Mouse (Mus musculus) ES-E14 (cell line): ENCODE measurements at regions not wholly inside any gene's neighbourhood (a gene's known extent, or its start where the extent isn't known, plus 50 kb on each side); places are given as distances from the start of the nearest gene placed in this dataset.

Source experiments
- DNase-seq: peaks from one replicate; pipeline ENCODE4 v3.0.0-alpha.2; 2013; ENCODE audit warnings: low read depth, low spot score
- H3K27ac ChIP-seq: 2 replicates; pipeline ENCODE4 v1.5.1; 2012; ENCODE audit warnings: low read depth, mild to moderate bottlenecking, low read length, moderate library complexity, mixed read lengths; ENCODE audit not compliant: poor library complexity, insufficient read depth, severe bottlenecking
- H3K36me3 ChIP-seq: 2 replicates; pipeline ENCODE4 v1.6.1; 2012; ENCODE audit warnings: mild to moderate bottlenecking, low read length, moderate library complexity, mixed read lengths; ENCODE audit not compliant: control insufficient read depth, poor library complexity, insufficient read depth, severe bottlenecking
- H3K4me1 ChIP-seq, 2 experiments: fragments of 150-350 bp in 1 of 2; sonication (generic) in 1 of 2; 2 replicates each; pipeline ENCODE4 v1.6.1; 2012; ENCODE audit warnings: low read length in 2 of 2, mild to moderate bottlenecking in 1 of 2, mixed read lengths in 1 of 2; ENCODE audit not compliant: control insufficient read depth in 2 of 2, insufficient read depth in 2 of 2, poor library complexity in 1 of 2
- H3K4me3 ChIP-seq, 2 experiments: fragments of 150-350 bp in 1 of 2; sonication (generic) in 1 of 2; 2 replicates each; pipeline ENCODE4 v1.5.1; 2012; ENCODE audit warnings: low read length in 2 of 2, low read depth in 1 of 2, mild to moderate bottlenecking in 1 of 2, mixed read lengths in 1 of 2; ENCODE audit not compliant: insufficient read depth in 1 of 2, poor library complexity in 1 of 2, severe bottlenecking in 1 of 2
- H3K9ac ChIP-seq: 2 replicates; pipeline ENCODE4 v1.6.1; 2012; ENCODE audit warnings: low read depth, mild to moderate bottlenecking, low read length, mixed read lengths; ENCODE audit not compliant: poor library complexity, insufficient read depth, severe bottlenecking
- H3K9me3 ChIP-seq: fragments of 150-350 bp; sonication (generic); 2 replicates; pipeline ENCODE4 v1.6.1; 2012; ENCODE audit warnings: low read depth, mild to moderate bottlenecking, low read length; ENCODE audit not compliant: control insufficient read depth, insufficient read depth
- CHD2 ChIP-seq: IDR thresholded peaks from 2 replicates; pipeline ENCODE4 v1.6.1; 2014; ENCODE audit warnings: mild to moderate bottlenecking, low read depth, low read length, inconsistent platforms
- HCFC1 ChIP-seq: IDR thresholded peaks from 2 replicates; pipeline ENCODE4 v1.6.1; 2012; ENCODE audit warnings: low read length, inconsistent platforms, borderline replicate concordance; ENCODE audit not compliant: insufficient read depth
- MAFK ChIP-seq: IDR thresholded peaks from 2 replicates; pipeline ENCODE4 v1.6.1; 2014; ENCODE audit warnings: mild to moderate bottlenecking, low read depth, low read length, inconsistent platforms; ENCODE audit not compliant: insufficient read depth
- ZC3H11A ChIP-seq: IDR thresholded peaks from 2 replicates; pipeline ENCODE4 v1.6.1; 2012; ENCODE audit warnings: low read depth, mild to moderate bottlenecking, inconsistent platforms, low read length, borderline replicate concordance
- ZNF384 ChIP-seq: IDR thresholded peaks from 2 replicates; pipeline ENCODE4 v1.6.1; 2012; ENCODE audit warnings: low read depth, low read length, inconsistent platforms
- in situ Hi-C, 2 experiments: fragments of 600-800 bp; cut with MboI; formaldehyde crosslinking; loops; one replicate each; pipeline ENCODE4 v1.15.1; 2025; ENCODE audit warnings: low sequenced_read_pairs in 2 of 2, inconsistent platforms in 1 of 2; ENCODE audit not compliant: unreplicated experiment in 2 of 2

DNA sequence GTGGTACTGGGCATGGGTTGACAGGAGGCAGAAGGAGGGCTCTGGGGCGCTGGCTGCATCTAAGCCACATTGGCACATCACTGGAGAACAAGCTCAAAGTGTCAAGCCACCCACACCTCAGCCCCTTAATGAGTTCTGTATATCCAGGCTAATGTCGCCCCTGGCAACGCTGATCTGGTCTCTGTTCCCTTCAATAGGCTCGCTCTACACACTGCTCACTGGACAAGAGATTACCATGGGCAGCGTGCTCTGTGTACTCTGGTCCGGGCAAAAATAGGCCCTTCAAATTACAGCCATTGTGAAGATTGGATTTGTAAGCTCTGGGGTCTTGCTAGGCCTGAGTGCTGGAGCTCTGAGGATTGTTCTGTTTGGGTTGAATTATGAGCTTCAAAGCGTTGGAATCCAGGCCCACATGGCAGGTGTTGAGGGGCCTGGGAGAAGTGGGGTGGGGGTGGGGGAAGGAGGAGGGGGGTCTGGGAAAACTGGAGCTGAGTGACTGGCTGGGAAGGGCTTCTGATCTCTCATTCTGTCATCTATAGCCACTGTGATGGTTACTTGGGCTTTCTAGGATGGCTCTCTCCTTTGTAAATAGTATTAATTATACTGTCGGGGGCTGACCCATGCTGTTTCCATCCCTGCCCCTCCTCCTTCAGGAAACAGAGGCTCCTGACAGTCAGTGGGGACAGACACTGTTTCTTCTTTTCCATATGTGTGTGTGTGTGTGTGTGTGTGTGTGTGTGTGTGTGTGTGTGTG, 122.2 kb downstream of the Matn1 start:
- no peaks in the 10 kb centered on the region for H3K9me3 ChIP-seq
- no peaks in the 10 kb centered on the region for H3K4me1 ChIP-seq
- no peak for DNase-seq
- H3K4me3 ChIP-seq: no peak overlapping the region
- in situ Hi-C loops: no loop called here
- H3K27ac ChIP-seq: no peak overlapping the region
- TF ChIP-seq MAFK (no peak), HCFC1 (no peak), ZC3H11A (no peak), CHD2 (no peak), ZNF384 (no peak)
- H3K36me3 ChIP-seq: no peaks in the 10 kb centered on the region
- H3K9ac ChIP-seq: no peak overlapping the region

DNA sequence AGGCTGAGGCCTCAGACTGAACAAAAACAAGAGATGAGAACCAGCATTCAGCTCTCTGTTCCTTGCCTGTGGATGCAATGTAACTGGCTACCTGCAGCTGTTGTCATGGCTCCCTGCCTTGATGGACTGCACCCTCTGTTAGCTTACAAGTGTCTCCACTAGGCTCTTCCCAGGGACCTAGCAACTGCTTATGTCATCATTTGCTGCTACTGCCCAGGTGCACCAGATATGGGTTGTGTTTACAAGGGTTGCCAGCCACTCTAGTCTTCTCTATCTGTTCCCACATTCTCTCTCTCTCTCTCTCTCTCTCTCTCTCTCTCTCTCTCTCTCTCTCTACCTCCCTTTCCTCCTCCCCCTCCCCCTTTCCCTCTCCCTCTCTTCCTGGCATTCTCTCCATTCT, 126.4 kb downstream of the Matn1 start:
- Histone ChIP-seq H3K9ac (no peak overlapping the region), H3K27ac (no peak overlapping the region), H3K9me3 (no peaks in the 10 kb centered on the region), H3K4me1 (no peaks in the 10 kb centered on the region), H3K4me3 (no peak overlapping the region), H3K36me3 (no peaks in the 10 kb centered on the region)
- no peak for DNase-seq
- TF ChIP-seq HCFC1: no peak
- no peak for TF ChIP-seq CHD2
- no peak for TF ChIP-seq ZC3H11A
- no peak for TF ChIP-seq MAFK
- TF ChIP-seq ZNF384: no peak
- in situ Hi-C loops: no loop called here

- peaks cover 0 to 6% of the 10 kb centered on the region in 2 experiments; a peak in 2 of 4 replicates for H3K4me1 ChIP-seq
- H3K9me3 ChIP-seq: no peaks in the 10 kb centered on the region
- no peak overlapping the region for H3K4me3 ChIP-seq
- in situ Hi-C loops: no loop called here
- TF ChIP-seq ZNF384: no peak
- no peak for TF ChIP-seq CHD2
- TF ChIP-seq HCFC1: no peak
- no peak for TF ChIP-seq ZC3H11A
- no peak for TF ChIP-seq MAFK
- H3K9ac ChIP-seq: no peak overlapping the region
- H3K27ac ChIP-seq: no peak overlapping the region
- no peak for DNase-seq
- H3K36me3 ChIP-seq: no peaks in the 10 kb centered on the region
Observed at GRCm38 (mm10) chr4:131072623-131073022, 128.4 kb downstream of the Matn1 start.

- Histone ChIP-seq H3K4me3 (no peak overlapping the region), H3K9me3 (no peaks in the 10 kb centered on the region), H3K4me1 (peaks cover 0 to 6% of the 10 kb centered on the region in 2 experiments; a peak in 2 of 4 replicates), H3K9ac (no peak overlapping the region), H3K27ac (no peak overlapping the region), H3K36me3 (no peaks in the 10 kb centered on the region)
- DNase-seq: no peak
- in situ Hi-C loops: no loop called here
- TF ChIP-seq CHD2 (no peak), MAFK (no peak), ZC3H11A (no peak), HCFC1 (no peak), ZNF384 (no peak)
Observed at GRCm38 (mm10) chr4:131073420-131073819, 129.2 kb downstream of the Matn1 start.

- Histone ChIP-seq H3K27ac (no peak overlapping the region), H3K9me3 (no peaks in the 10 kb centered on the region), H3K36me3 (no peaks in the 10 kb centered on the region), H3K4me3 (no peak overlapping the region), H3K9ac (no peak overlapping the region), H3K4me1 (peaks cover 0 to 6% of the 10 kb centered on the region in 2 experiments; a peak in 2 of 4 replicates)
- TF ChIP-seq MAFK: no peak
- TF ChIP-seq HCFC1: no peak
- TF ChIP-seq ZC3H11A: no peak
- in situ Hi-C loops: no loop called here
- no peak for DNase-seq
Observed at GRCm38 (mm10) chr4:131075326-131075932, 131.2 kb downstream of the Matn1 start.
